Mouse (Mus musculus) urinary bladder, postnatal 10 days (tissue): Measurements from ENCODE around the gene Rad54l2.

Experiments used
- DNase-seq: peaks from one replicate; pipeline ENCODE4 v3.0.0; 2022; ENCODE audit warnings: low spot score

The Rad54l2 gene

DNA sequence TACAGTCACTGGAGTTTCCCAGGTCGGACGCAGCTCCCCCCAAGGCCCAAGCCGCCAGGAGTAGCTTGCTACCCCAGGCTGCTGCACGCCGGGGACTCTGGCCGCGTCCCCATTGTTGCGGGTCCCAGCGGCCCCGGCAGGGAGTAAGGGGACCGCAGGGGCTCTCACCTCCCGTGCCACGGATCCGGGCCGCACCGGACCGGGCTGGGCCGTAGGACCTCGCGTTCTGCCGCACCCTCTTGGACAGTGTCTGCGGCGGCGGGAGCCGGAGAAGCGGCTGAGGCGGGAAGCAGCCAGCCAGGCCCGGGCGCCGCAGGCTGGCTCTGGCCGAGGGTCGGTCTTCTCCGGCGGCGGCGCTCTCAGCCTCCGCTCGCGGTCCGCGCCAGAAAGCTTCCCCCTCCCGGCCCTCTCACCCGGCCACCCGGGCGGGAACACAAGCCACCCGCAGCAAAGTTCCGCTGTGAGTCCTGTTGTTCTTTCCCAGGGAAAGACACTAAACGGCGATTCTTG is at the start of gene Rad54l2:
Gene Rad54l2 (minus strand): TSS at position 383 of the 510 bp plus-strand sequence.
- peak; percentile 30 for DNase-seq

DNA sequence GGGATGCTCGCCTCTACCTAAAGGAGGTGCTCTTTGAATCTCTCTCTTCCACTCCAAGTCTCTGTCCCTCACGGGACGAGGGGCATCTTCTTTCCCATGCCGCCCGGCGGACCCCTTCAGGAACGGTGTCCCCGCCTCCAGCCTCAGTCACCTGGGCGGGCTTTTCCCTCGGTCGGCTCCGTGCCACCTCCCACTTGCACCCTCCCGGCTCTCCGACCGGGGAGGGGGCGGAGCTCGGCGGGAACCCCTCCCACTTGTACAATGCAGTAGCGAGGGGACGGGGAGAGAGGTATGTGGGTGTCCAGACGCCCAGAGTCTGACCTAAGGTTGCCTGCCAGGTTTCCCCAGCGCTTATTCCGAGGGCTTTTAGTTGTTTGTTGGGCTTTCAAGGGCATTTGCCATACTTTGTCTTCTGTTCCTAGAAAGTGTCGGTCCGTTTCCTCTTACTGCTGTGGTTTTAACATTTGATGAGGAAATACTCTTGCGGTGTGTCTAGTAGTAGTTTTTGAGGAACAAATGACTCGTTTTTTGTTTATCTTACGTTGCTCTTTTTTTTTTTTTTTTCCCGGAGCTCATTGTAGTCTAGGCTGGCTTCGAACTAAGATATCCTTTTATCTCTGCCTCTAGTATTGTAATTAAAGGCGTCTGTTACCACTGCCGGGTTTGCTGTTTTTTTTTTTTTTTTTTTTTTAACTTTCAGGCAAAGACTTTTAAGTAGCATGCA is 33.5 kb upstream of the Rad54l2 start:
- DNase-seq, result peak; percentile 70

DNA sequence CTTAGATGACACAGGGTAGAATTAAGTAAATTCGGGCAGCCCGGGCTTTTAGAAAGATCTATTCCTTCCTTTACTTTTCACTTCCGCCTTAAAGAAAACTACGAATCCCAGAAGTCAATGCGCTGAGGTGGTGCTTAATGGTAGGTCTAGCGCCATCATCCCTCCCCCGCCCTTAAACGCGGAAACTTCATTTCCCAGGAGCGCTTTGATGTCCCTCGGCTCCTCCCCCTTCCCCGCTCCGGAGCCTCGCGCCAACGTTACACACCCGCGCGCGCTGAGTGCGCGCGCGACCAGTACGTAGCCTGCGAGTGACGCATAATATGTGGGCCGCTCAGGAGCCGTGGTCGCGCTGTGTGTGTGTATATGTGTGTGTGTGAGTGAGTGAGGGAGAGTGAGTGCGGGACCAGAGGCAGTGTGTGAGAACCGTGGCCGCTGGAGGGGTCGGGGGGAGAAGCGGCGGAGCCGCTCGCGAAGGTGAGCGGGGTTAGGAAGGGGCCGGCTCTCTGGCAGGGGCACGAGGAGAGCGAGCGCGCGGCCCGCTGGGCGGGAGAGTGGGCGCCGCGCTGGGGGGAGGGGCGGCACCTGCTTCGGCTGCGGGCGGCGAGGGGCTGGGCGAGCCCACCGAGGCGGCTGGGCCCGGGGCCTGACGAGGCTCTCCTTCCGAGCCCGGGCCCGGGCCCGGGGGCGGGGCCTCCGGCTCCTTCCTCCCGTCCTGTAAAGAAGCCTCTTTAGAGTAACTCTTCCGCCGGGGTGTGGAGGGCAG is 32.8 kb upstream of the Rad54l2 start, which contains the start of gene Dcaf1:
Gene Dcaf1 (plus strand): TSS at position 257 of the 763 bp plus-strand sequence.
- peak; percentile 65 for DNase-seq

DNA sequence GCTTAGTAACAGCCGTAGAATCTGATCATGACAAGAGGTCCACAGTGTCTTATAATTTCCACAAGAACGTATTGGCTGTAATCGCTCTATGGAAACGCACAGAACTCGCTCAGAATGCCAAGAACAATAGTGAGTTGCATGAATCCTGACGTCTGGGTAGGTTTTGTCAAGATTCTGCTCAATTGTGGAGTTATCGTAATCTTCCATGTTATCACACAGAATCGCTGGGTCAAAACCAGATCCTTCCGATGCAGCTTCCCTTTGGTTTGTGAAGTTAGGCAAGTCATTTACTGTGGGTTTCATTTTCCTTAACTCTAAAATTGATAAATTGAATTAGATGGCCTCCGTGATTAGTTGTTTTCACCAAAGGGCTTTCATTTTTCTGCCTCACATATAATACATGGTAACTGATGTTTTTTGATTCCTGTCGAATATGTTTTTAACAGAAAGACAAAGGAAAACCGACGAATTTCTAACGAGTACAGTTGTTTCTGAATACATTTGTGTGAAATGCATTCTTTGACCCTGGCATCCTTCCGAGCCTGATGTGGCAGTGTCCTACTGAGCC is 32.1 kb upstream of the Rad54l2 start:
- DNase-seq, result no peak

GRCm38 (mm10) chr9:106819201-106819600 is 30.2 kb upstream of the Rad54l2 start:
- no peak for DNase-seq

- DNase-seq, result no peak
Measured at GRCm38 (mm10) chr9:106818191-106818590, 29.2 kb upstream of the Rad54l2 start.

DNA sequence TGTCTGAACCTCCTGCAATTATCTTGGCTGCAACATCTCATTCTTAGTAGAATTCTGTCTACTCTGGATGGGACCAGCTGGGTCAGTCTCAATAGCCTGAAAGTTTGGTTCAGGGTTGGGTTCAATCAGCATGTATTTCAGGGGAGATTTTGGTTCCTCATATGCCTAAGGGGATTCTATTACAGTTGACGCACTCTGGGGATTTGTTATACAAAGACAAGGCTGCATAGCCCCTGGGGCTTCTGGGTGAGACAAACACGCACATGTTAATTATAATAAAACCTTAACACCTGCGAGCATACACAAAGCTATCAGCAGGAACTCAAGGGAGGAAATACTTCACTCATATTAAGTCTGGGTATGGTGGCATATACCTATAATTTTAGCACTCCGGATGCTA is 17.5 kb upstream of the Rad54l2 start:
- no peak for DNase-seq

- DNase-seq, result no peak
Measured at GRCm38 (mm10) chr9:106790831-106791230, 1.8 kb upstream of the Rad54l2 start.

- no peak for DNase-seq
Measured at GRCm38 (mm10) chr9:106789363-106789762, 369 bp upstream of the Rad54l2 start.

DNA sequence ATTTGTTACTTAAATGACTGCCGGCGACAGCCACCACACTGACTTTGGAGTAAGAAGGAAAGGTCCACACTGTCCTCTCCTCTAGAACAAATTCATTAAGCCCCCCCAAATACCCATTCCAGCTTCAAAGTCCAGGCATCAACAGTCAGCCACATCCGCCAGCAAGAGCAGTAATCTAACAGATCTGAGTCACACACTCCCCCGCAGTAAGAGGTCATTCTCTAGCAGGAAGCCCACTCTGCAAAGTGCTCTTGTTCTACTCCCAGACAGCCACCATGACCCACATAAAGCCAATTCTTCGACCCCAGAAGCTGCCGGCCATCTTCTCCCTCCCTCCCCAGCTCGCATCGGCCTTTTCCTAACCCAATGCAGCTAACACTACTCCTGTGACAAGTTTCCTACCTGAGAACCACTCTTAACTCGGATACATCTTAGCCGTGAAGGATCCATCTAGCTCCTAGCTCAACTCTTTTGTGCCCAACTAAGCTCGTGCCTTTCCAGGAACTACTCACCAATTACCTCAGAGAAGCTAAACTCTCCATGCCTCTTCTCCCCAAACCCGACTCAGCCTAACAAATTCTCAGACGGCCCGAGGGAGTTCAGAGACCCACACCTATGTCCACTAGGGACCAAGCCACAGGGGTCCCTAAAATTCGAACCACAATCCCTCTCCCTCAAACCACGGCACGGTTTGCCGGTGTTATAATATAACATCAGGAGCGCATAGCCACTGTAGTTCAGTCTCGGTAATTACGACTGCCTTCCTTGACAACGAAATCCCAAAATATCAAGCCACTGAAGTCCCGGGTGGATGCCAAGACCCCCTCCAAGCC is 799 bp downstream of the Rad54l2 start:
- no peak for DNase-seq

DNA sequence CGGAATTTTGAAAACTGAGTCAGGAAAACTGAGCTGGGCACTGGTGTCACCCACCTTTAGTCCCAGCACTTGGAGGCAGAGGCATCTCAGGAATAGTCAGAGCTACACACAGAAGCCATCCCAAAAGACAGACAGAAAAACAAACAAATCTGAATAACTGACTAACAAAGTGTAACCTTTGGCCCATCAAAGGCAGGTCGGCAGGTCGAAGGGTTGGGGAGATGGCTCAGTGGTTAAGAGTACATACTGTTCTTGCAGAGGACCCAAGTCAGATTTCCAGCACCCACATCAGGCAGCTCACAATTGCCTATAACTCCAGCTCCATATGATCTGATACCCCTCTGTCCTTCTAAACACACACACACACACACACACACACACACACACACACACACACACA is 3.8 kb downstream of the Rad54l2 start:
- no peak for DNase-seq

DNA sequence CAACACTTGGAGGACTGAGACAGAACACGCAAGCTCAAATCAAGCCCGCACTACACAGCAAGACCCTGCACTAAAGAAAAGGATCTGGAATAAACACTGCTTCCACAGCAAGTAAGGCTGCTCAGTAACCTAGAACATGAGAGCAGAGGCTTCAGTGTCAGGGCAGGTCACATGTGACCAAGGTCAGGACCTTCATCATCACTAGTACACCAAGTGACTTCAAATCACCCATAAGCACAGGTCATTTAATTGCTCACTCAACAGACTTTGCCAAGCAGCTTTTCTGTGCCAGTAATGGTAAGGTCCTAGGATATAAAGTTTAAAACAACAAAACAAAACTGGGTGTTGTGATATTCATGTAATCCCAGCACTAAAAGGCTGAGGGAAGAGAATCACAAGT is 5.4 kb downstream of the Rad54l2 start:
- no peak for DNase-seq

GRCm38 (mm10) chr9:106780086-106780485 is 8.9 kb downstream of the Rad54l2 start:
- DNase-seq, result no peak

DNA sequence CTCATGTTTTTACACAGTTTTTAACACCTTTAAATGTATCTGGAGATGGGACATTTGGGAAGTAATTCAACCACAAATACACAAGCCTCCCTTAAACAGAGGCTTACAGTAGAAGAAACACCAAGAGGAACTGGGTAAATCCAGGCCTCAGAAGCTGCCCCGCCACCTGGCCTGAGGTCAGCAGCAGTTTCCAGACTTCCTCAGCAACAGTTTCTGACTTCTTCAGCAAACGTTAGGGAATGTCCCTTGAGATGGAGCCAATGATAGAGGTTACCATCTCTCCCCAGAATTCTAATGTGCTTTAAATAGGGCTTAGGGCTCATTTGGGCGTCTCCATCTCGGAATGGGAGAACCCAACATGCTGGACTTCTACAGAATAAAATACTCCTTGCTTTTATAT is 10.7 kb downstream of the Rad54l2 start:
- DNase-seq, result no peak

DNA sequence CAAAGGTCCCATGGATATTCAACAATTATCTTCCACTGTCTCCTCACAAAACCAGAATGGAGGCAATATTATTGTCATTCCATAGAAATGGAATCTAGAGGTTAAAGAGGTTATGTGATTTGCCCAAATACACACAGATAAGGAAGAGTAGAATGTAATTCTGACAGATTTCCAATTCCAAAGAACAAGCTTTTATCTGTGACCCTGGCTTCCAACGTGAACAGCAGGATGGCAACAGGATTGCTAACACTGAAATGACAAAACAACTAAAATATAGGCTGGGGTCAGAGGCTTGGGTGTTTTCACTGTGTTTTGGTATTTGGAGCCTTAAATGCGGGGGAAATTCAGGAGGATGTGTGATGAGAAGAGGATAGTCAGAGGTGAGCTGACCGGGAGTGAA is 11.6 kb downstream of the Rad54l2 start:
- no peak for DNase-seq

DNA sequence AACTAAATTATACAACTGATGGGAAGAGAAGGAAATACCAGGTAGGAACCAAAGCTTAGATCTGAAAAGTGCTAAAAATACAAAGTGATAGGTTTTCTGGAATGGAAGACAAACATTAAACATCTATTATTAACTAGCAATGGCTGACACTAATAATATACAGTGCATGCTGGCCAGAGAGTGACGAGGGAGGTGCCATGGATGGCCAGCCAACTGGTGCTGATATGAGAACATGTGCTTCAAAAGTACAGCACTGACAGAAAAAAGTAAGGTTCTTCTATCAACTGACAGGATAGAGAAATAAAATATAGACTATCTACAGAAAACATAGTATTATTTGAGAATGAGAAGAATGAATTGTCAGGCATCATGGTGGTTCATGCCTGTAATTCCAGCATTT is 12.9 kb downstream of the Rad54l2 start:
- DNase-seq, result no peak

DNA sequence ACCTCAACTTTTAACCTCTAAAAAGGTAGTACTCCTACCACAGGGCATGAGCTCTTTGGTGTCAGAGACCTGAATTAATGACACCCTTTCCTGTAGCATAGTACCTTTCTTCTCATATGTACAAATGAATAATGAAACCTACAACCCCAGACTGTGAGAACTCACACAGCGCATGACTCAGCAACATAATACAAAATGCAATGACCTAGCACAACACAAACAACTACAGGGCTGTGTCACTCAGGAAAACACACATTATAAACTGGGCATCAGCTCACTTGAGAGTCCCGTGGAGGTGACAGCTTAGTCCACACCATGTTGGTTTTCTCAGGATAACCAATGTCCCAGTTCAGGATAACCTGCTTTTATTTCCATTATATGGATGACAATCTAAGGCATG is 17.2 kb downstream of the Rad54l2 start:
- DNase-seq, result no peak

DNA sequence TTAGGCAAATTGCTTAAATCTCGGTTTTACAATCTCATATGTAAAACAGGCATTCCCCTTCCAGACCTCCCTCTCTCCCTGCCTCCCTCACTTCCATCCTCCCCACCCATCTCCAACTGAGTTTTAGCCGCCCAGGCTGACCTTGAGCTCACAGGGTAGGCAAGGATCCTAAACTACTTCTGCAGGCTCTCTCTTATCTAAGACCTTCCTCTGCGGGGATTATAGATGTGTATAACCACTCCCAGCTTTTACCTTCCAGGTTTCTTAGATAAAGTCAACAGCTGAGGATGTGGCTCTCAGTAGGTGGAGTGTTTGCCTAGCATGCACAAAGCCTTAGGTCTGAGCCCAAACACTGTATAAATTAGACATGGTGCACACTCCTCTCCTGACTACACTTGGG is 18.8 kb downstream of the Rad54l2 start:
- DNase-seq, result no peak

GRCm38 (mm10) chr9:106769781-106770180 is 19.2 kb downstream of the Rad54l2 start:
- no peak for DNase-seq

GRCm38 (mm10) chr9:106756421-106756820 is 32.6 kb downstream of the Rad54l2 start:
- DNase-seq, result no peak

GRCm38 (mm10) chr9:106755776-106756175 is 33.2 kb downstream of the Rad54l2 start:
- DNase-seq, result no peak

- no peak for DNase-seq
Measured at GRCm38 (mm10) chr9:106754311-106754710, 34.7 kb downstream of the Rad54l2 start.
